ENCODE assay signal across 10 mouse cellular contexts in the genomic region with DNA sequence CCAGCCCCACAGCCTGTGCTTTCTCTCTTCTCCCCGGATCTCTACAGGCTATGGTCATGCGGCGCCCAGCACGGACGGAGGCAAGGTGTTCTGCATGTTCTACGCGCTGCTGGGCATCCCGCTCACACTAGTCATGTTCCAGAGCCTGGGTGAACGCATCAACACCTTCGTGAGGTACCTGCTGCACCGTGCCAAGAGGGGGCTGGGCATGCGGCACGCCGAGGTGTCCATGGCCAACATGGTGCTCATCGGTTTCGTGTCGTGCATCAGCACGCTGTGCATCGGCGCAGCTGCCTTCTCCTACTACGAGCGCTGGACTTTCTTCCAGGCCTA. TPM values are rescaled to one million over a fixed set of nuclear protein-coding genes. Genes with fewer than 3 reads are reported as not detected.
A peak's percentile ranks its signal among the peaks of the same experiment; 100 is the strongest.
DNase-seq lines count a peak whose midpoint lies in the region; ATAC-seq lines count a peak whose summit lies in the region.
"Had no signal": no experiment of that assay in that cellular context is flagged by ENCODE, and none has a peak within 500 bp of the region (broad histone marks: within the 10 kb centered on the region; RNA-seq: fewer than 3 reads in every experiment).

No protein-coding gene starts in this region.

- H3K4me2 ChIP-seq in heart, embryonic 12.5 days, result peak overlapping the region; percentile 76
- peak overlapping the region; percentile 89 for H3K4me2 ChIP-seq in forebrain, embryonic 15.5 days (replicated peaks)
- H3K4me2 ChIP-seq in liver, embryonic 13.5 days, result peak overlapping the region; percentile 54; the same call in 1 of the 2 replicates

- H3K27me3 ChIP-seq in heart, embryonic 12.5 days (replicated peaks), result peaks cover 26% of the 10 kb centered on the region
- H3K27me3 ChIP-seq in forebrain, embryonic 15.5 days, result peaks cover 36% of the 10 kb centered on the region; the same call in 1 of the 2 replicates
- peaks cover 49% of the 10 kb centered on the region for H3K27me3 ChIP-seq in liver, embryonic 13.5 days

- H3K4me1 ChIP-seq in heart, embryonic 12.5 days (replicated peaks), result peaks cover 53% of the 10 kb centered on the region
- peaks cover 18% of the 10 kb centered on the region for H3K4me1 ChIP-seq in forebrain, embryonic 15.5 days
- peaks cover 23% of the 10 kb centered on the region for H3K4me1 ChIP-seq in liver, embryonic 13.5 days (replicated peaks)

- H3K4me3 ChIP-seq in heart, embryonic 12.5 days, result peak overlapping the region; percentile 43
- H3K4me3 ChIP-seq in forebrain, embryonic 15.5 days, result peak overlapping the region; percentile 42
- H3K4me3 ChIP-seq in liver, embryonic 13.5 days (replicated peaks), result 0 out of 2 replicates have a peak overlapping the region, but pooled peaks have one; percentile 25

- H3K27ac ChIP-seq in heart, embryonic 12.5 days (ENCODE audit: poor library complexity, severe bottlenecking), result no peak overlapping the region
- H3K27ac ChIP-seq in forebrain, embryonic 15.5 days (replicated peaks), result no peak overlapping the region
- H3K27ac ChIP-seq in liver, embryonic 13.5 days, result no peak overlapping the region

- DNase-seq in heart, adult 18-20 months, result no peak
- peak; percentile 7 for DNase-seq in R1 (ENCODE audit: low read depth, low spot score)
- DNase-seq in liver, embryonic 13.5 days, result no peak
- no peak for DNase-seq in layer of hippocampus, adult 9-10 months (ENCODE audit: low spot score)
- no peak for DNase-seq in thymus, postnatal 14 days
- DNase-seq in gastrocnemius, postnatal 36 days, result no peak

- H3K9ac ChIP-seq in heart, embryonic 12.5 days, result peak overlapping the region; percentile 64; the same call in 1 of the 2 replicates
- H3K9ac ChIP-seq in forebrain, embryonic 15.5 days (replicated peaks), result peak overlapping the region; percentile 28
- H3K9ac ChIP-seq in liver, embryonic 13.5 days, result no peak overlapping the region

- intact Hi-C loops in gastrocnemius, postnatal 36 days (cut with DNase I), result no loop called here

- no peaks in the 10 kb centered on the region for H3K36me3 ChIP-seq in heart, embryonic 12.5 days
- no peaks in the 10 kb centered on the region for H3K36me3 ChIP-seq in forebrain, embryonic 15.5 days
- H3K36me3 ChIP-seq in liver, embryonic 13.5 days, result no peaks in the 10 kb centered on the region

- 47% methylated on average over 22 of the region's 22 CpGs for WGBS in heart, embryonic 12.5 days
- WGBS in forebrain, embryonic 15.5 days, result 59% methylated on average over 22 of the region's 22 CpGs
- 45% methylated on average over 22 of the region's 22 CpGs for WGBS in liver, embryonic 13.5 days (ENCODE audit: insufficient replicate concordance)

- no peaks in the 10 kb centered on the region for H3K9me3 ChIP-seq in heart, embryonic 12.5 days (replicated peaks)
- no peaks in the 10 kb centered on the region for H3K9me3 ChIP-seq in forebrain, embryonic 15.5 days
- H3K9me3 ChIP-seq in liver, embryonic 13.5 days (replicated peaks), result no peaks in the 10 kb centered on the region

- ATAC-seq in heart, embryonic 12.5 days (ENCODE audit: insufficient number of reproducible peaks, low FRiP score), result no peak
- no peak; the same call in 1 of the 2 replicates for ATAC-seq in forebrain, embryonic 15.5 days (replicated peaks)
- ATAC-seq in liver, embryonic 13.5 days (ENCODE audit: low read depth), result no peak

RNA-seq across cellular contexts. Expression of a gene that starts 25.9 kb away (rescaled TPM):
- 21.4 and 24.9 TPM in 2 replicates for polyA plus RNA-seq in heart, embryonic 12.5 days (2016; fragmentation: Nextera tagmentation; extraction: Ambion mirVana)
- 10 to 100 TPM; 44.7 to 51.8 TPM for total RNA-seq in heart, adult 18-20 months (2021)
- polyA plus RNA-seq in forebrain, embryonic 15.5 days (2015; fragmentation: Nextera tagmentation; extraction: Ambion mirVana), result 28.0 and 31.1 TPM in 2 replicates
- 10.2 and 10.6 TPM in 2 replicates for polyA plus RNA-seq in liver, embryonic 13.5 days (2015; fragmentation: Nextera tagmentation; extraction: Ambion mirVana)
- 10 to 100 TPM; 11.3 to 12.6 TPM for total RNA-seq in gastrocnemius, postnatal 36 days (2021)

RNA-seq across cellular contexts. Expression of a gene that starts 33.8 kb away (rescaled TPM):
- 45.1 and 46.2 TPM in 2 replicates for polyA plus RNA-seq in heart, embryonic 12.5 days (2016; fragmentation: Nextera tagmentation; extraction: Ambion mirVana)
- total RNA-seq in heart, adult 18-20 months (2021), result 100 to 1,000 TPM; 237 to 244 TPM
- 2.3 and 3.1 TPM in 2 replicates for polyA plus RNA-seq in forebrain, embryonic 15.5 days (2015; fragmentation: Nextera tagmentation; extraction: Ambion mirVana)
- polyA plus RNA-seq in liver, embryonic 13.5 days (2015; fragmentation: Nextera tagmentation; extraction: Ambion mirVana), result 0.13 and 0.30 TPM in 2 replicates
- total RNA-seq in gastrocnemius, postnatal 36 days (2021), result under 1 TPM; 0.44 to 0.46 TPM
- total RNA-seq: megakaryocyte-erythroid progenitor cell, adult 5-6 weeks; MEL had no signal

RNA-seq across cellular contexts. Expression of a gene that starts 44.8 kb away (rescaled TPM):
- polyA plus RNA-seq in heart, embryonic 12.5 days (2016; fragmentation: Nextera tagmentation; extraction: Ambion mirVana), result 264 and 282 TPM in 2 replicates
- total RNA-seq in heart, adult 18-20 months (2021), result 10 to 100 TPM; 58.6 to 66.5 TPM
- 128 and 151 TPM in 2 replicates for polyA plus RNA-seq in forebrain, embryonic 15.5 days (2015; fragmentation: Nextera tagmentation; extraction: Ambion mirVana)
- polyA plus RNA-seq in liver, embryonic 13.5 days (2015; fragmentation: Nextera tagmentation; extraction: Ambion mirVana), result 229 and 232 TPM in 2 replicates
- total RNA-seq in gastrocnemius, postnatal 36 days (2021), result 1 to 10 TPM; 3.2 to 3.8 TPM

Comparison
In these comparisons a context has a peak if more than half of its experiments do, and no peak if none do; other contexts are left out.
1. RNA of a gene that starts 33.8 kb away (polyA plus RNA-seq): 45.1 to 46.2 TPM in heart, embryonic 12.5 days; 2.3 to 3.1 TPM in forebrain, embryonic 15.5 days and 0.13 to 0.30 TPM in liver, embryonic 13.5 days; every median in the first group is over 10 times any median in the second.
2. Peak in every context shown above with its lines, with median percentiles within 50 percentile points of each other: H3K4me2 ChIP-seq and H3K4me3 ChIP-seq.